Mouse (Mus musculus): Measurements from ENCODE around the gene Trnt1. TPM values are rescaled to one million over a fixed set of nuclear protein-coding genes. Genes with fewer than 3 reads are reported as not detected.
A peak's percentile ranks its signal among the peaks of the same experiment; 100 is the strongest.

Gene Trnt1
- polyA plus RNA-seq, 1 experiment from 2014 or later, result 60.7 TPM

DNA sequence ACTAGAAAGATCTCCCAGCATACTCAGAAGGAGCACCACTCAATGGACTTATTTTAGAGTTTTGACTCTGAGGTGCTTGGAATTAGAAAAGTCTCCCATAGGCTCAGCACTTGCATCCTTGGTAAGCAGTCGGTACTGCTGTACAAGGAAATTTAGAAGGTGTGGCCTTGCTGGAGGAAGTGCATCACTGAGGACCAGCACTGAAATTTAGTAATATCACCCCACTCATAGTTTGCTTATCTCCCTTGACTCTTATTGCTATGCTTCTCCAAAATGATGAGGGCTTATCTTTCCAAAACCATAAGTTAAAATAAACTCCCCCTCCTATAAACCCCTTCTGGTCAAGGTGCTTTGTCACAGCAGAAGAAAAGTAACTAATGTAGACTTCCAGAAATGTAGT lies 7.4 kb upstream of the Trnt1 start:
- H3K9me3 ChIP-seq (ENCODE audit: control insufficient read depth, low read length), result no peaks in the 10 kb centered on the region
- H3K36me3 ChIP-seq (ENCODE audit: control insufficient read depth, insufficient read depth, low read length), result no peaks in the 10 kb centered on the region
- H3K9ac ChIP-seq (ENCODE audit: low read length), result no peak overlapping the region
- H3K4me3 ChIP-seq (ENCODE audit: low read depth, low read length), result no peak overlapping the region
- H3K4me1 ChIP-seq (replicated peaks; ENCODE audit: control insufficient read depth, insufficient read depth, low read length), result no peaks in the 10 kb centered on the region
- no peak overlapping the region for H3K27ac ChIP-seq (ENCODE audit: low read depth)
- WGBS, result 74% methylated on average over 1 of the region's 1 CpGs
- no peak for ATAC-seq (replicated peaks; ENCODE audit: low FRiP score, low TSS enrichment, low read depth)
- DNase-seq (ENCODE audit: low spot score), result no peak
- no peak overlapping the region for H3K4me2 ChIP-seq (ENCODE audit: low read length)
- H3K27me3 ChIP-seq (replicated peaks; ENCODE audit: control insufficient read depth, insufficient read depth, low read length), result no peaks in the 10 kb centered on the region

DNA sequence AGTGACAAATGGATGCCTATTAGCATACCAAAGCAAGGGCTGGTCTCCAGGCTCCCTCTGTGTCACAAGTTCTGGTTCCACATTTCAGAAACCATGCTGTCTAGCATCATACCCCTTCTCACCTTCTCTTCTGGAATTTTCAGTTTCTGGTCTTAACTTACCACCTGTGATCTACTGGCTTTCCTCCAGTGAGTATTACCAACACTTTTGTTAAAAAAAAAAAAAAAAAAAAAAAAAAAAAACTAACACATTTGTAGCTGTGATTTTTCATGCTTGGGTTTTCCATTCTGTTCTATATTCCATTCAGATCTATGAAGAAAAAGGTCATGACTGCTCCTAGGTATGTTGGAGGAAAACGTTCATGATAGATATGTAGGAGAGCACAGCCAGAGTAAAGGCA lies 3.0 kb upstream of the Trnt1 start:
- Histone ChIP-seq H3K27ac (ENCODE audit: low read depth) (no peak overlapping the region), H3K4me1 (replicated peaks; ENCODE audit: control insufficient read depth, insufficient read depth, low read length) (peaks cover 10% of the 10 kb centered on the region), H3K4me3 (ENCODE audit: low read depth, low read length) (no peak overlapping the region), H3K4me2 (ENCODE audit: low read length) (no peak overlapping the region), H3K27me3 (replicated peaks; ENCODE audit: control insufficient read depth, insufficient read depth, low read length) (no peaks in the 10 kb centered on the region), H3K9me3 (ENCODE audit: control insufficient read depth, low read length) (no peaks in the 10 kb centered on the region), H3K9ac (ENCODE audit: low read length) (no peak overlapping the region), H3K36me3 (ENCODE audit: control insufficient read depth, insufficient read depth, low read length) (0 out of 2 replicates have a peak, but pooled peaks cover under 1% of the 10 kb centered on the region)
- 75% methylated on average over 1 of the region's 1 CpGs for WGBS
- ATAC-seq (replicated peaks; ENCODE audit: low FRiP score, low TSS enrichment, low read depth), result no peak
- DNase-seq (ENCODE audit: low spot score), result no peak

DNA sequence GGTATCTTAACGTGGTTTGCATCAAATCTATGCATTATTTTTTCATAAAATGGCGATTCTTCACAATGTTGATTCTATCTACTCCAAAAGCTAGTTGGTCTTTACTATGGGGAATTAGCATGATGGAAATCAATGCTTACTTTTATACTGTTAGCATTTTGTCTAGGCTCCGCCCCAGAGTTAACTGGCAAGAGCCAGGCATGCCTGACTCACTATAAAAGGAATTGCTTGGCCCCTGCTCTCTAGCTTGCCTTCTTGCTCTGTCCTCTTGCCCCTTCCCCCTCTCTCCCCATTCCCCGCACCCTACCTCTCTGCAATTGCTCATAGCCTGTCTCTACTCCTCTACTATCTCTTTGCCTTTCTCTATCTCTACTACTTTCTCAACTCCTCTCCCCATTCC lies 2.1 kb upstream of the Trnt1 start:
- Histone ChIP-seq H3K4me3 (ENCODE audit: low read depth, low read length) (no peak overlapping the region), H3K27ac (ENCODE audit: low read depth) (no peak overlapping the region), H3K4me2 (ENCODE audit: low read length) (no peak overlapping the region), H3K27me3 (replicated peaks; ENCODE audit: control insufficient read depth, insufficient read depth, low read length) (no peaks in the 10 kb centered on the region), H3K9ac (ENCODE audit: low read length) (no peak overlapping the region), H3K36me3 (ENCODE audit: control insufficient read depth, insufficient read depth, low read length) (peaks cover 9% of the 10 kb centered on the region; the same call in 1 of the 2 replicates), H3K9me3 (ENCODE audit: control insufficient read depth, low read length) (no peaks in the 10 kb centered on the region), H3K4me1 (replicated peaks; ENCODE audit: control insufficient read depth, insufficient read depth, low read length) (peaks cover 10% of the 10 kb centered on the region)
- no peak for ATAC-seq (replicated peaks; ENCODE audit: low FRiP score, low TSS enrichment, low read depth)
- WGBS, result 76% methylated on average over 4 of the region's 4 CpGs
- no peak for DNase-seq (ENCODE audit: low spot score)

DNA sequence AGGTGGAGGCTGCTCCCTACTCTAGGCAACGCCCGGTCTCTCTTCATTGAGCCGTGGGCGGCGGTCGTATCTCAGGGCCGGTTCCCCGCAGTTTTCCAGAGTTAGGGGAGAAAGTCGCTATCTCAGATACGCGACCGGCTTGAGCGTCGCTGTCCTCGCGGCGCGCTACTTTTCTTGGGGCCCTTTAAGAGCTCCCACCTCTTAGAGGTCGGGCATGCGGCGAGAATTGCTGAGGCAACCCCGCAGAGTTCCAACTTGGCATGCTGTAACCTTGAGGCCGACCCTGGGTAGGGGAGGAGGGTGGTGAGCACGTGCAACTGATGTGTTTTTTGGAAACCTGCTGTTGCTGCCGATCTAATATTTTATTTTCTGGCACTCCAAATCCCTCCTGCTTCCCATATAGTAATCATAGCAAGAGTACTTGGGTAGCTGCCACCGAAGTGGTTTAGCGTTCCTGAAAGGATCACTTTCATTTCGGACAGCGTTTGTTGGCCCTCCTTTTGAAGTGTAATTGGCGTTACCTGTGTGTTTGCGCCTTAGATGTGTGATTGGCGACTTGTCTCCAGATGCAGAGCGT lies 458 bp downstream of the Trnt1 start:
- WGBS, result 2% methylated on average over 33 of the region's 33 CpGs

DNA sequence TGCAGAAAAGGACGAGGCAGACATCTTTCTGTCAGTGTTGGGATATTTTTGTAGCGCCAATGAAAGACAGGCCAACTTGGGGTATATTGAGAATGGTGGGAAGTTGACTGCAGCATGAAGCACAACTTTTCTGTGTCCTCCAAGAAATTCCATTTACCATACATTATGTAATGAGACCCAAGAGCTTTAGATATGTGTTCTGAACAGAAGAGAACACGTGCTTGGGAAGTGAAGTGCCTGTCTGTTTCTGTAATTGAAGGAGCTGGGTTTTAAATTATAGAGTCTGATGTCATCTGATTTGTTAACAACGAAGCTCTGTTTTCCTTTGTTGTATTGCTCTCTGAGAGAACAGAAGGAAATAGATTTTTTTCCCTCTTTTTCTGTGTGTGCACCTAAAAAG lies 1.1 kb downstream of the Trnt1 start:
- peak overlapping the region; percentile 93 for H3K4me3 ChIP-seq (ENCODE audit: low read depth, low read length)
- H3K9me3 ChIP-seq (ENCODE audit: control insufficient read depth, low read length), result no peaks in the 10 kb centered on the region
- peaks cover 10% of the 10 kb centered on the region for H3K4me1 ChIP-seq (replicated peaks; ENCODE audit: control insufficient read depth, insufficient read depth, low read length)
- H3K36me3 ChIP-seq (ENCODE audit: control insufficient read depth, insufficient read depth, low read length), result peaks cover 31% of the 10 kb centered on the region
- no peak for DNase-seq (ENCODE audit: low spot score)
- no peak for ATAC-seq (replicated peaks; ENCODE audit: low FRiP score, low TSS enrichment, low read depth)
- WGBS, result 51% methylated on average over 4 of the region's 4 CpGs
- no peaks in the 10 kb centered on the region for H3K27me3 ChIP-seq (replicated peaks; ENCODE audit: control insufficient read depth, insufficient read depth, low read length)
- H3K9ac ChIP-seq (ENCODE audit: low read length), result peak overlapping the region; percentile 66
- no peak overlapping the region for H3K27ac ChIP-seq (ENCODE audit: low read depth)
- H3K4me2 ChIP-seq (ENCODE audit: low read length), result peak overlapping the region; percentile 98

More for the DNA sequence above, 458 bp downstream of the Trnt1 start:
- Histone ChIP-seq H3K27ac (ENCODE audit: low read depth) (peak overlapping the region; percentile 65), H3K9me3 (ENCODE audit: control insufficient read depth, low read length) (no peaks in the 10 kb centered on the region), H3K4me2 (ENCODE audit: low read length) (peak overlapping the region; percentile 98), H3K36me3 (ENCODE audit: control insufficient read depth, insufficient read depth, low read length) (peaks cover 29% of the 10 kb centered on the region), H3K4me1 (replicated peaks; ENCODE audit: control insufficient read depth, insufficient read depth, low read length) (peaks cover 10% of the 10 kb centered on the region), H3K4me3 (ENCODE audit: low read depth, low read length) (peak overlapping the region; percentile 93), H3K9ac (ENCODE audit: low read length) (peak overlapping the region; percentile 66), H3K27me3 (replicated peaks; ENCODE audit: control insufficient read depth, insufficient read depth, low read length) (no peaks in the 10 kb centered on the region)
- ATAC-seq (replicated peaks; ENCODE audit: low FRiP score, low TSS enrichment, low read depth) (peak; percentile 85), DNase-seq (ENCODE audit: low spot score) (no peak)

DNA sequence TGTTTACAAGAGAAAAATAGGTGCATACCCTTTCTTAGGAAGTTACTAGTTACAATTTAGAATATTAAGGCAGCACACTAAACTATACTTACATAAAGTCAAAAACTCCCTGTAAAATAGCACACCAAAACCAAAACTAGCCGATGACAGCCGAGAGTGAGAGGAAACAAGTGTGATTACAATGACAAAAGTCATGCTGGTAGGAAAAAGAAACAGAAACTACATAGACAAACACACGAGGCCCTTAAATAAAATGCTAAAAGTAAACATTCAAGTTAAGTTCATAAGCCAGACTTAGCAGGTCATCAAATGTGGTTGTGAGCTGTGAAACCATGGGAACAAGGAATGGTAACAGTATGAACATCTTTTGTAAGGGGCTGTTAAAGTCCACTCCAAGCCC lies 18.2 kb downstream of the Trnt1 start:
- no peak for DNase-seq (ENCODE audit: low spot score)
- peaks cover 60% of the 10 kb centered on the region for H3K36me3 ChIP-seq (ENCODE audit: control insufficient read depth, insufficient read depth, low read length)
- H3K4me2 ChIP-seq (ENCODE audit: low read length), result no peak overlapping the region
- H3K27ac ChIP-seq (ENCODE audit: low read depth), result no peak overlapping the region
- no peak for ATAC-seq (replicated peaks; ENCODE audit: low FRiP score, low TSS enrichment, low read depth)
- no peaks in the 10 kb centered on the region for H3K9me3 ChIP-seq (ENCODE audit: control insufficient read depth, low read length)
- H3K9ac ChIP-seq (ENCODE audit: low read length), result no peak overlapping the region
- no peaks in the 10 kb centered on the region for H3K4me1 ChIP-seq (replicated peaks; ENCODE audit: control insufficient read depth, insufficient read depth, low read length)
- no peak overlapping the region for H3K4me3 ChIP-seq (ENCODE audit: low read depth, low read length)
- 88% methylated on average over 3 of the region's 3 CpGs for WGBS
- no peaks in the 10 kb centered on the region for H3K27me3 ChIP-seq (replicated peaks; ENCODE audit: control insufficient read depth, insufficient read depth, low read length)

DNA sequence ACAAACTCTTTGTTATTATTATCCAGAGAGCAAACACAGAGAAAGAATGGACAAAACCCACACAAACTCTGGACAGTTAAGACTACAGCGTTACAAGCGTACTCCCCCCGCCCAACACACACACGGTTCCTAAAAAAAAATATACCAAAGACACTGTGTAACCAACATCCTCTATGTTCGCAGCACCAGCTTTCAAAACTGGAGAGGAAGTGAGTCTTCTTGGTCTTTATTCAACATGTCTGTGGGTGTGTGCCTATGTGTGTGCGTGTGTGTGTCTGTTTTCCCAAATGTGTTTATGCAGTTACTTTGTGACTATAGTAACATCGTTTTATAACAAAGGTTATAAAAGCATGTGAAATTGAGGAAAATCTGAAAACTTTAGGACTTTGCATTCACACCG lies 22.5 kb downstream of the Trnt1 start:
- ATAC-seq (replicated peaks; ENCODE audit: low FRiP score, low TSS enrichment, low read depth), result no peak

DNA sequence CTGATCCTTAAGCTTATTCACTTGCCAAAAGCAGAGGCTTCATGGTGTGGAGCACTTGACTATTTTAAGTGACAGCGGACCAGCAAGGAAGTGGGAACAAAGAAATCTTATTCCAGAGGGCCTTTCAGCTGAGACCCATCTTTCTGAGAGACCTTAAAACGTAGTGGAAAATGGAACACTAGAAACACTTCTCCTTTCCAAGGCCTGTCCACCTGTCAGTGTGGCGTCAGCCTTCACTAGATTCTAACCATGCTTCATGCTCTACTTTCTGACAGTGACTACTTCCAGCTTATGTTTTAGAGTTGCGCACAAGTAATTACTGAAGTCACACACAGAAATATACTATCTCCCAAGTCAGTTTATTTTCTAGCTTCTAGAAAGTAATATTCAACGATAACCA lies 23.6 kb downstream of the Trnt1 start:
- Histone ChIP-seq H3K9ac (ENCODE audit: low read length) (no peak overlapping the region), H3K27me3 (replicated peaks; ENCODE audit: control insufficient read depth, insufficient read depth, low read length) (no peaks in the 10 kb centered on the region), H3K4me3 (ENCODE audit: low read depth, low read length) (no peak overlapping the region), H3K4me1 (replicated peaks; ENCODE audit: control insufficient read depth, insufficient read depth, low read length) (no peaks in the 10 kb centered on the region), H3K4me2 (ENCODE audit: low read length) (no peak overlapping the region), H3K27ac (ENCODE audit: low read depth) (no peak overlapping the region), H3K9me3 (ENCODE audit: control insufficient read depth, low read length) (no peaks in the 10 kb centered on the region), H3K36me3 (ENCODE audit: control insufficient read depth, insufficient read depth, low read length) (peaks cover 65% of the 10 kb centered on the region)
- DNase-seq (ENCODE audit: low spot score), result no peak
- WGBS, result 94% methylated on average over 5 of the region's 5 CpGs
- ATAC-seq (replicated peaks; ENCODE audit: low FRiP score, low TSS enrichment, low read depth), result no peak

More for the DNA sequence above, 22.5 kb downstream of the Trnt1 start:
- H3K27me3 ChIP-seq (replicated peaks; ENCODE audit: control insufficient read depth, insufficient read depth, low read length), result no peaks in the 10 kb centered on the region
- peaks cover 65% of the 10 kb centered on the region for H3K36me3 ChIP-seq (ENCODE audit: control insufficient read depth, insufficient read depth, low read length)
- WGBS, result 89% methylated on average over 8 of the region's 8 CpGs
- H3K4me1 ChIP-seq (replicated peaks; ENCODE audit: control insufficient read depth, insufficient read depth, low read length), result no peaks in the 10 kb centered on the region
- no peak overlapping the region for H3K4me2 ChIP-seq (ENCODE audit: low read length)
- H3K9ac ChIP-seq (ENCODE audit: low read length), result no peak overlapping the region
- H3K9me3 ChIP-seq (ENCODE audit: control insufficient read depth, low read length), result no peaks in the 10 kb centered on the region
- no peak for DNase-seq (ENCODE audit: low spot score)
- H3K4me3 ChIP-seq (ENCODE audit: low read depth, low read length), result no peak overlapping the region
- no peak overlapping the region for H3K27ac ChIP-seq (ENCODE audit: low read depth)

DNA sequence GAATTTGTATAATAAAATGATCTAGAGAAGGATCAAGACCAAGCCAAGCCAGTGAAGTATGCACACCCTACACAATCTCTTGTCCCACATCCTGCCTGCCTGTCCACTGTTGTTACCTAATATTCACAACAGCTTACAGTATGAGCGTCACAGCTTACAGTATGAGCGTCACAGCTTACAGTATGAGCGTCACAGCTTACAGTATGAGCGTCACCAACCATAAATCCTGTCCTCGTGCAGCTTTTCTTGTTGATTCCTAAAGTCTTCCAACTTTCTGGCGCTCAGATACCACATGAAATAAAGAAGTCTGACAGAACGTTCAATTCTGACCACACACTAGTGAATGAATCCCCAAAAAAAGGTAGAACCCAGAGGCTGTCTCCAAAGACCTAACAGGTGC lies 24.2 kb downstream of the Trnt1 start:
- Histone ChIP-seq H3K27ac (ENCODE audit: low read depth) (no peak overlapping the region), H3K9me3 (ENCODE audit: control insufficient read depth, low read length) (no peaks in the 10 kb centered on the region), H3K36me3 (ENCODE audit: control insufficient read depth, insufficient read depth, low read length) (peaks cover 63% of the 10 kb centered on the region), H3K9ac (ENCODE audit: low read length) (no peak overlapping the region), H3K4me3 (ENCODE audit: low read depth, low read length) (no peak overlapping the region), H3K4me2 (ENCODE audit: low read length) (no peak overlapping the region), H3K27me3 (replicated peaks; ENCODE audit: control insufficient read depth, insufficient read depth, low read length) (no peaks in the 10 kb centered on the region), H3K4me1 (replicated peaks; ENCODE audit: control insufficient read depth, insufficient read depth, low read length) (no peaks in the 10 kb centered on the region)
- DNase-seq (ENCODE audit: low spot score) (no peak), ATAC-seq (replicated peaks; ENCODE audit: low FRiP score, low TSS enrichment, low read depth) (no peak)
- 92% methylated on average over 7 of the region's 7 CpGs for WGBS
